Mouse (Mus musculus): Measurements from ENCODE around the gene Rps10. TPM values are rescaled to one million over a fixed set of nuclear protein-coding genes. Genes with fewer than 3 reads are reported as not detected.

Gene Rps10
- total and polyA plus RNA-seq, 2 experiments from 2014 or later: 461 to 1,717 TPM

DNA sequence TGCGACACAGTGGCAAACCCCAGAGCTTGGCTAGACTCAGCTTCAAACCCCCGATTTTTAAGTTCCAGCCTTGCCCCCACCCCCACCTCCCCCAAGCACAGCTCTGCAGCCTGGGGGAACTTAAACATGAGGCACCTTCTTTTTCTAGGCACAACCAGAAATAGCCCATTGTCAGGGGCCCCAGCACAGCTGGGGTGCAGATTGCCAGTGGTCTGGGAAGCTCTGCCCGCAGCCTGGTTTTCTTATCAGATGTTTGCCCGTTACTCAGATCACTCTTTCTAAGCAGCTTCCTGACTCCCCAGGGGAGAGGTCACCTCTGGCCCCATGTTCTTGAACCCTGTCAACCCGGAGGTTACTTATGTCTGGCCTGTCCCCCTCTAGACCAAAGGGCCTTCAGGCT, 19.9 kb upstream of the Rps10 start:
- ATAC-seq (ENCODE audit: low FRiP score) (no peak), DNase-seq (ENCODE audit: low spot score) (no peak)
- H3K9me3 ChIP-seq (ENCODE audit: low read length): no peaks in the 10 kb centered on the region
- peak overlapping the region; percentile 68 for H3K4me2 ChIP-seq (ENCODE audit: low read depth, low read length, poor library complexity, severe bottlenecking)
- peak overlapping the region; percentile 67; the same call in 1 of the 2 replicates for H3K27ac ChIP-seq (ENCODE audit: low read depth, low read length)
- WGBS: 23% methylated on average over 5 of the region's 5 CpGs
- no peaks in the 10 kb centered on the region for H3K27me3 ChIP-seq (ENCODE audit: insufficient read depth, low read length)
- peaks cover 11% of the 10 kb centered on the region; the same call in 1 of the 2 replicates for H3K4me1 ChIP-seq (ENCODE audit: insufficient read depth, low read length)
- H3K9ac ChIP-seq (replicated peaks; ENCODE audit: low read length, poor library complexity, severe bottlenecking): peak overlapping the region; percentile 80
- H3K4me3 ChIP-seq (ENCODE audit: low read depth, low read length): peak overlapping the region; percentile 71
- no peak for TF ChIP-seq CTCF (IDR thresholded peaks at IDR 0.05)
- H3K36me3 ChIP-seq (ENCODE audit: insufficient read depth, low read length): no peaks in the 10 kb centered on the region

- DNase-seq (ENCODE audit: low spot score): peak; percentile 42
- Histone ChIP-seq H3K4me2 (ENCODE audit: low read depth, low read length, poor library complexity, severe bottlenecking) (peak overlapping the region; percentile 68), H3K9ac (replicated peaks; ENCODE audit: low read length, poor library complexity, severe bottlenecking) (peak overlapping the region; percentile 80), H3K27ac (ENCODE audit: low read depth, low read length) (peak overlapping the region; percentile 67; the same call in 1 of the 2 replicates), H3K4me3 (ENCODE audit: low read depth, low read length) (peak overlapping the region; percentile 71), H3K4me1 (ENCODE audit: insufficient read depth, low read length) (peaks cover 11% of the 10 kb centered on the region; the same call in 1 of the 2 replicates), H3K27me3 (ENCODE audit: insufficient read depth, low read length) (no peaks in the 10 kb centered on the region), H3K36me3 (ENCODE audit: insufficient read depth, low read length) (no peaks in the 10 kb centered on the region), H3K9me3 (ENCODE audit: low read length) (no peaks in the 10 kb centered on the region)
- ATAC-seq (ENCODE audit: low FRiP score): peak; percentile 7
- WGBS: 5% methylated on average over 14 of the region's 14 CpGs
- TF ChIP-seq CTCF (IDR thresholded peaks at IDR 0.05): no peak
These were observed 19.5 kb upstream of the Rps10 start for GRCm38 (mm10) chr17:27656011-27656399.

DNA sequence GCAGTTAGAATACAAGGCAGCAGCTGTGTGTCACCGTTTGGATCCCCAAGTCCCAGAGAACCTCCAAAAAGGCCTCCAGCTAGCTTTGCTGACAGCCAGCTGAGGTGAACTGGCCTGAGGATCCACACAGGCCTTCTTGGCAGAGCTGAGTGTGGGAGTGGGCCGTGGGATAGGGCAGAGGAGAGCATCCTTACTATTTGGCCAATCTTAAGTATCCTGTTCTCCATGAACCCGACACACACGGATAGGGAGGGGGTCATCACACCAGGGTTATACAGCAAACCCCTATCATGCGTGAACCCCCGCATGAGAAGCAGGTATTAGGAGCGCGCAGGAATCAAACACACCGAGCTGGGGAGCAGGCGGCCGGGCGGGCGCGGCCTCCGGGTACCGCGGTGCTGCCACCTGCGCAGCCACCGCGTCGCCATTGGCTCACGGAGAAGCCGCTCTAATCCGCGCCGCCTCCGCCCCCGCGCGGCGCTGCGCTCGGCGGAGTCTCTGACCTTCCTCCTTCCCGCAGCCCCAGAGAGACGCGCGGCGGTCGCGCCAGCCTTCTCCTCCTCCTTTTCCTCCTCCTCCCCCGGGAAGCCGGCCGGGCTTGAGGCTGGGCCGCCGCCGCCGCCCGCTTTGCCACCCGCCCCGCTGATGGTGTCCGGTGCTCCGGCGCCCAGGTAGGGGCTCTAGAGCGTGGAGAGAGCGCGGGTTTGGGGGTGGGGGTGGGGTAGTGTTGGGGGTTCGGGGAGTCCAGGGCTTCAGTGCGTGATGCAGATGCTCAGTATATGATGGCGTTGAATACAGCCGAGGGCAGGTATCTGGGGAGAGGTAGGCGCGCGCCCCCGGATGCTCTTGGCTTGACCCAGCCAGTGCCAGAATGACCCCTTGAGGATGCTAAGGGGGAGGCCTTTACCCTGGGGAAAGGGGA, 18.9 kb upstream of the Rps10 start, which contains the start of gene Pacsin1:
TSS of gene Pacsin1 (plus strand) at position 421 of the 922 bp plus-strand sequence.
- H3K4me3 ChIP-seq (ENCODE audit: low read depth, low read length): peak within 1 kb of the TSS; percentile 71
- WGBS: 2% methylated on average over 45 of the region's 65 CpGs
- peaks cover 11% of the 10 kb centered on the region; the same call in 1 of the 2 replicates for H3K4me1 ChIP-seq (ENCODE audit: insufficient read depth, low read length)
- H3K36me3 ChIP-seq (ENCODE audit: insufficient read depth, low read length): no peaks in the 10 kb centered on the region
- H3K27me3 ChIP-seq (ENCODE audit: insufficient read depth, low read length): no peaks in the 10 kb centered on the region
- TF ChIP-seq CTCF (IDR thresholded peaks at IDR 0.05): no peak
- H3K27ac ChIP-seq (ENCODE audit: low read depth, low read length): peak within 1 kb of the TSS; percentile 67
- peak within 1 kb of the TSS; percentile 68 for H3K4me2 ChIP-seq (ENCODE audit: low read depth, low read length, poor library complexity, severe bottlenecking)
- ATAC-seq (ENCODE audit: low FRiP score) (peak; percentile 85), DNase-seq (ENCODE audit: low spot score) (peak; percentile 86)
- peak within 1 kb of the TSS; percentile 80 for H3K9ac ChIP-seq (replicated peaks; ENCODE audit: low read length, poor library complexity, severe bottlenecking)
- no peaks in the 10 kb centered on the region for H3K9me3 ChIP-seq (ENCODE audit: low read length)

DNA sequence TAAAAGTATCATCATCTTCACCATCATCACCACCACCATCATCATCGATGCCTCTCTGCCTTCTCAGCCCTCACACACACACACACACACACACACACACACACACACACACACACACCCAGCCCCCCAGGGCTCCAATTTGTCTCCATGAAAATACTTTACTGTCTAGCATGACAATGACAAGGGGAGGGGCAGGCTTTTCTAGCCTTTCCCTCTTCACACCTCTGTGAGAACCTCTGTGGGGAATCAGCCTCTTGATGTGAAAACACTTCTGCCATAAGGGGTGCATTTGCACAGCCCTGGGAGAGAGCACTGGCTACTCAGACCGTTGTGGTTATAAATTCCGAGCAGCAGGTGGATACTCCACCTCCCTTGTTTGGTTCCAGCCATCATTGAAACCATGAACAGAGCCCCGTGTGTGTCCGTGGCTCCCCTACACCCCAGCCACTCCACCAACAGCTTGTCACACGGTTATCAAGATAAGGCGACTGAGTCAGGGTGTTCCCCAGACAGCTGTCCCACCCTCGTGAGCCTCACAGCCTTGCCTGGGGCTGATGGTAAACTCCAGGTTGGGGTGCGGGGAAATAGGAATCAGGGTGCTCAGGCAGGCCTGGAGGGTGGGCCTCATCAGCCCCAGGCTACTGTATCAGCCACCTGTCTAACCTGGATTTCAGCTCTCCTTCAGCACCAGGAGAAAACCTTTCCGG, 16.9 kb upstream of the Rps10 start:
- Histone ChIP-seq H3K27me3 (ENCODE audit: insufficient read depth, low read length) (no peaks in the 10 kb centered on the region), H3K4me1 (ENCODE audit: insufficient read depth, low read length) (peaks cover 11% of the 10 kb centered on the region; the same call in 1 of the 2 replicates), H3K9me3 (ENCODE audit: low read length) (no peaks in the 10 kb centered on the region), H3K4me2 (ENCODE audit: low read depth, low read length, poor library complexity, severe bottlenecking) (no peak overlapping the region), H3K27ac (ENCODE audit: low read depth, low read length) (no peak overlapping the region), H3K36me3 (ENCODE audit: insufficient read depth, low read length) (no peaks in the 10 kb centered on the region), H3K4me3 (ENCODE audit: low read depth, low read length) (no peak overlapping the region), H3K9ac (replicated peaks; ENCODE audit: low read length, poor library complexity, severe bottlenecking) (no peak overlapping the region)
- TF ChIP-seq CTCF (IDR thresholded peaks at IDR 0.05): no peak
- WGBS: 83% methylated on average over 10 of the region's 10 CpGs
- DNase-seq (ENCODE audit: low spot score) (no peak), ATAC-seq (ENCODE audit: low FRiP score) (no peak)

DNA sequence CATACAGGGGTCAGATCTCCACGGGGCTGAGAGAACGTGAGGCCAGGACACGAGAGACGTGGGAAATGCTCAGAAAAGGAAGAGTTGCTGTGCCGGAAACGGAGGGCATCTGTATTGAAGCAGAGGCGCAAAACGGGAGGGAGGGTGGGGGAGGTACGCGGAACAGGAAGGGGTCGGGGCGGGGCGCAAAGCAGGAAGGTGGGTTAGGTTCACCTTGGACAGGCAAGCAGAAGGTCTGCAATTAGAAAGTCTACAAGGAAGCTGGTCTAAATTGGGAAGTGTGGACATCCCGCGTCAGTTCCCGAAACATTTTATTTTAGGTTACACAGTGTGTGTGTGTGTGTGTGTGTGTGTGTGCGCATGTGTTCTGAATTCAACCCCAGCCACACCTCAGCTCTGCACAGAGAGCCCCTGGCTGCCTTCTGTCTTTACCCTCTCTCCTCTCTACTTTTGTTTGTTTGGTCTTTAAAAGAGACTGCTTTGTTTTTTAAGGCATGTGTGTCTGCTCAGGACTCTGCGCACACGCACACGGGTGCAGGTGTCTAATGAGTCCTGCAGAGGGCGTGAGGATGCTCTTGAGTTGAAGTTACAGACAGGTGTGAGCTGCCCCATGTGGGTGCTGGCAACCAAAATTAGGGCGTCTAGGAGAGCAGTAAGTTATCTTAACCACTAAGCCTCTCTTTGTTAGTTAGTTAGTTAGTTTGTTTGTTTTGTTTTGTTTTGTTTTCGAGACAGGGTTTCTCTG, 15.7 kb upstream of the Rps10 start:
- Histone ChIP-seq H3K4me1 (ENCODE audit: insufficient read depth, low read length) (peaks cover 11% of the 10 kb centered on the region; the same call in 1 of the 2 replicates), H3K36me3 (ENCODE audit: insufficient read depth, low read length) (no peaks in the 10 kb centered on the region), H3K4me2 (ENCODE audit: low read depth, low read length, poor library complexity, severe bottlenecking) (no peak overlapping the region), H3K27me3 (ENCODE audit: insufficient read depth, low read length) (no peaks in the 10 kb centered on the region), H3K9ac (replicated peaks; ENCODE audit: low read length, poor library complexity, severe bottlenecking) (no peak overlapping the region), H3K9me3 (ENCODE audit: low read length) (no peaks in the 10 kb centered on the region), H3K27ac (ENCODE audit: low read depth, low read length) (no peak overlapping the region), H3K4me3 (ENCODE audit: low read depth, low read length) (no peak overlapping the region)
- TF ChIP-seq CTCF (IDR thresholded peaks at IDR 0.05): no peak
- ATAC-seq (ENCODE audit: low FRiP score): no peak
- WGBS: 86% methylated on average over 22 of the region's 23 CpGs
- no peak for DNase-seq (ENCODE audit: low spot score)

Measured in midbrain, postnatal 0 days (tissue).